In the genomic region with DNA sequence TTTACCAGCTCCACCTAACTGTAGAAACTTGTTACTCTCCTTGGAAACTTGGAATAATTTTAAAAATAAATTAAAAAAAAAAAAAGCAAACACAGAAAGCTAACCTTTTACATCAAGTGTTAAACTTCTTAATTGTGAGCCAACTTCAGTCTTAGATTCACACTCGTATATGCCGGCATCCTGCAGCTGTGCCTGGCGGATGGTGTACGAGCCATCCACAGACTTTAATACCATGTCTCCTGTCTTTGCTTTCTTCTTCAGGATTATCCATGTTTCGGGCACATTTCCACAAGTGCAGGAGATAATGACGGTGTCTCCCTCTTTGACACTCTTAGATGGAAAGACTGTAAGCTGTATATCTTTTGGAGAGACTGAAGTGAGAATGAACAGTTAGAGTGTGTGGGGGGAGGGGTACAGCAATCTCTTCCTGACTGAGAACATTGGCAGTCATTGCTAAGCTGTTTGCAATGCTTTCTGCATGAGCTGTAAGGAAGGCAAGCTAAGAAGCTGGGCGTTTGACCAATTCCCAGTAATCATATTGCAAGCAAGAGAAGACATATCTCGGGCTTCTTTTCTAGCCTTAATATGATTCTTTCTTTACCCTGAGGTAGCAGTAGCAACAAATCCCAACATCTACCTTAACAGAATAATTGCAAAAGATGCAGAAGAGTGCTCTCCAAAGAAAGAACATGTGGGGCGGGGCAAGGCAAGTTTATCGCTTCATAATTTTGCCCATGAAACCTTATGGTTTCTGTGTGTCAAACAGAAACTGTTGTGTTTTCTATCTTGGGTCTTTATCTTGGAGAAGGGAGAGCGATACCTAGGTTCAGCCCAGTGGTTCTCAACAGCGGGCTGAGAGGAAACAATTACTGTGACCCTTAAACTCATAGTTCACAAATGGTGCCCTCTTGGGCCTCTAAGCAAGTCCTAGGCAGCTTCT, we compare ENCODE assay signal across 9 mouse cellular contexts. TPM values are rescaled to one million over a fixed set of nuclear protein-coding genes. Genes with fewer than 3 reads are reported as not detected.
DNase-seq lines count a peak whose midpoint lies in the region; ATAC-seq lines count a peak whose summit lies in the region.
"Had no signal": no experiment of that assay in that cellular context is flagged by ENCODE, and none has a peak within 500 bp of the region (broad histone marks: within the 10 kb centered on the region; RNA-seq: fewer than 3 reads in every experiment).

No protein-coding gene starts in this region.

- H3K36me3 ChIP-seq in forebrain, embryonic 15.5 days, result no peaks in the 10 kb centered on the region
- H3K36me3 ChIP-seq in limb, embryonic 15.5 days, result peaks cover 3% of the 10 kb centered on the region
- H3K36me3 ChIP-seq in stomach, embryonic 15.5 days, result no peaks in the 10 kb centered on the region

- H3K27me3 ChIP-seq in forebrain, embryonic 15.5 days, result no peaks in the 10 kb centered on the region
- no peaks in the 10 kb centered on the region for H3K27me3 ChIP-seq in limb, embryonic 15.5 days
- no peaks in the 10 kb centered on the region for H3K27me3 ChIP-seq in stomach, embryonic 15.5 days (replicated peaks)

- WGBS in forebrain, embryonic 15.5 days, result 35% methylated on average over 12 of the region's 12 CpGs
- WGBS in limb, embryonic 15.5 days, result 38% methylated on average over 12 of the region's 12 CpGs
- WGBS in stomach, embryonic 15.5 days, result 48% methylated on average over 12 of the region's 12 CpGs

- peak; percentile 71 for ATAC-seq in forebrain, embryonic 15.5 days (replicated peaks)
- peak; percentile 47; the same call in 1 of the 2 replicates for ATAC-seq in limb, embryonic 15.5 days (ENCODE audit: insufficient number of reproducible peaks, low FRiP score, low TSS enrichment, low read depth)
- peak; percentile 76; the same call in 1 of the 2 replicates for ATAC-seq in stomach, embryonic 15.5 days (ENCODE audit: insufficient read depth, low FRiP score, low read depth)
- no peak for ATAC-seq in erythroid progenitor cell, adult 5-6 weeks (replicated peaks; ENCODE audit: low FRiP score, poor library complexity, severe bottlenecking)

- peak overlapping the region; percentile 57; the same call in 1 of the 2 replicates for H3K27ac ChIP-seq in forebrain, embryonic 15.5 days (replicated peaks)
- peak overlapping the region; percentile 74 for H3K27ac ChIP-seq in limb, embryonic 15.5 days
- peak overlapping the region; percentile 81 for H3K27ac ChIP-seq in stomach, embryonic 15.5 days
- H3K27ac ChIP-seq: liver, embryonic 14.5 days had no signal

- peaks cover 18% of the 10 kb centered on the region for H3K4me1 ChIP-seq in forebrain, embryonic 15.5 days
- peaks cover 17% of the 10 kb centered on the region; the same call in 1 of the 2 replicates for H3K4me1 ChIP-seq in limb, embryonic 15.5 days
- peaks cover 8% of the 10 kb centered on the region; the same call in 1 of the 2 replicates for H3K4me1 ChIP-seq in stomach, embryonic 15.5 days

- H3K9ac ChIP-seq in forebrain, embryonic 15.5 days (replicated peaks), result no peak overlapping the region
- H3K9ac ChIP-seq in limb, embryonic 15.5 days, result no peak overlapping the region
- no peak overlapping the region for H3K9ac ChIP-seq in stomach, embryonic 15.5 days
- H3K9ac ChIP-seq: liver, embryonic 14.5 days had no signal

- H3K9me3 ChIP-seq in forebrain, embryonic 15.5 days, result no peaks in the 10 kb centered on the region
- H3K9me3 ChIP-seq in limb, embryonic 15.5 days, result no peaks in the 10 kb centered on the region
- H3K9me3 ChIP-seq in stomach, embryonic 15.5 days, result no peaks in the 10 kb centered on the region

- H3K4me3 ChIP-seq in forebrain, embryonic 15.5 days, result 0 out of 2 replicates have a peak overlapping the region, but pooled peaks have one; percentile 5
- H3K4me3 ChIP-seq in limb, embryonic 15.5 days, result no peak overlapping the region
- H3K4me3 ChIP-seq in stomach, embryonic 15.5 days (replicated peaks), result no peak overlapping the region

- peak; percentile 55 for DNase-seq in adrenal gland, postnatal 10 days
- no peak for DNase-seq in adrenal gland, postnatal 4 days (ENCODE audit: low spot score in 2 of 2)
- peak; percentile 98 for DNase-seq in 3T3-L1 (ENCODE audit: low read depth, low spot score)
- DNase-seq in heart, postnatal 4 days, result peak; percentile 66

- peak overlapping the region; percentile 31 for H3K4me2 ChIP-seq in forebrain, embryonic 15.5 days (replicated peaks)
- H3K4me2 ChIP-seq in limb, embryonic 15.5 days, result peak overlapping the region; percentile 24; the same call in 1 of the 2 replicates
- peak overlapping the region; percentile 23 for H3K4me2 ChIP-seq in stomach, embryonic 15.5 days

RNA-seq across cellular contexts. Expression of a gene that starts 15.0 kb away (rescaled TPM):
- 10 to 100 TPM; 26.4 to 33.8 TPM for total RNA-seq in adrenal gland, postnatal 10 days (2021)
- 10 to 100 TPM; 36.8 to 46.8 TPM for total RNA-seq in adrenal gland, postnatal 4 days (2021)
- polyA plus RNA-seq in forebrain, embryonic 15.5 days (2015; fragmentation: Nextera tagmentation; extraction: Ambion mirVana), result 26.2 and 29.2 TPM in 2 replicates
- total RNA-seq in heart, postnatal 4 days (2021), result 10 to 100 TPM; 28.4 to 31.9 TPM
- 150 and 174 TPM in 2 replicates for polyA plus RNA-seq in limb, embryonic 15.5 days (2015; fragmentation: Nextera tagmentation; extraction: Ambion mirVana)
- 52.1 and 53.7 TPM in 2 replicates for polyA plus RNA-seq in stomach, embryonic 15.5 days (2015; fragmentation: Nextera tagmentation; extraction: Ambion mirVana)
- 122 and 150 TPM in 2 replicates for total RNA-seq in erythroid progenitor cell, adult 5-6 weeks (2015; ENCODE audit: low replicate concordance)
- 75.3 and 92.5 TPM in 2 replicates for total RNA-seq in erythroid progenitor cell, adult 5-6 weeks (2017; ENCODE audit: low replicate concordance)

Comparison
In these comparisons a context has a peak if more than half of its experiments do, and no peak if none do; other contexts are left out.
1. DNase-seq: peak in adrenal gland, postnatal 10 days (single experiment), 3T3-L1 (single experiment) and heart, postnatal 4 days (single experiment); none in adrenal gland, postnatal 4 days (0 of 2).
2. Peak in every context shown above with its lines, with median percentiles within 50 percentile points of each other: H3K27ac ChIP-seq and H3K4me2 ChIP-seq.